Mouse (Mus musculus): ENCODE data around the gene Hnrnpab.

- TF ChIP-seq POLR2A (IDR thresholded peaks at IDR 0.05; ENCODE audit: borderline replicate concordance, extremely low read depth, low read depth, low read length) (peak; percentile 70; the same call in 1 of the 2 replicates), CTCF (IDR thresholded peaks at IDR 0.05; ENCODE audit: insufficient read depth, low read length) (no peak)
Measured at GRCm38 (mm10) chr11:51605602-51606446, 823 bp downstream of the Hnrnpab start.
